Mouse (Mus musculus) liver, embryonic 14.5 days (tissue): ENCODE measurements around the gene Wdr34. TPM values are rescaled to one million over a fixed set of nuclear protein-coding genes. Genes with fewer than 3 reads are reported as not detected.

Experiments
- ATAC-seq: fragments of 200-750 bp; cut with Nextera tagmentation; 2 replicates; pipeline ENCODE4 v1.8.0; 2017; ENCODE audit warnings: moderate number of reproducible peaks, mild to moderate bottlenecking, moderate library complexity; ENCODE audit not compliant: insufficient read depth
- DNase-seq, 3 experiments: peaks; one replicate each; pipeline ENCODE4 v3.0.0-alpha.2; 2012 to 2013; ENCODE audit warnings: low read depth in 3 of 3, low spot score in 3 of 3
- H3K27ac ChIP-seq: fragments of 300-500 bp; sonication (generic); 2 replicates; pipeline ENCODE4 v1.5.1; 2014; ENCODE audit warnings: moderate library complexity, mild to moderate bottlenecking, control low read depth, inconsistent platforms
- H3K27me3 ChIP-seq: fragments of 300-500 bp; sonication (generic); 2 replicates; pipeline ENCODE4 v1.6.1; 2014; ENCODE audit warnings: mild to moderate bottlenecking, low read length, moderate library complexity; ENCODE audit not compliant: control insufficient read depth, insufficient read depth
- H3K36me3 ChIP-seq: fragments of 300-500 bp; sonication (generic); replicated peaks from 2 replicates; pipeline ENCODE4 v1.6.1; 2014; ENCODE audit warnings: low read depth; ENCODE audit not compliant: control insufficient read depth, insufficient read depth
- H3K4me1 ChIP-seq, 2 experiments: fragments of 200-500 bp in 1 of 2; fragments of 300-500 bp in 1 of 2; sonication (generic) in 1 of 2; replicated peaks; 2 replicates each; pipeline ENCODE4 v1.6.1; 2012 to 2014; ENCODE audit warnings: antibody characterized with exemption in 1 of 2, inconsistent platforms in 1 of 2, low read length in 1 of 2; ENCODE audit not compliant: control insufficient read depth in 2 of 2, insufficient read depth in 2 of 2
- H3K4me2 ChIP-seq: fragments of 300-500 bp; sonication (generic); 2 replicates; pipeline ENCODE4 v1.6.1; 2014; ENCODE audit warnings: low read depth, mild to moderate bottlenecking, control low read depth, moderate library complexity
- H3K4me3 ChIP-seq, 2 experiments: fragments of 200-500 bp in 1 of 2; fragments of 300-500 bp in 1 of 2; sonication (generic) in 1 of 2; 2 replicates each; pipeline ENCODE4 v1.5.1; 2012 to 2014; ENCODE audit warnings: low read depth in 2 of 2, low read length in 2 of 2, mild to moderate bottlenecking in 2 of 2, control low read depth in 1 of 2, inconsistent platforms in 1 of 2, moderate library complexity in 1 of 2; ENCODE audit not compliant: insufficient read depth in 1 of 2
- H3K9ac ChIP-seq: fragments of 300-500 bp; sonication (generic); replicated peaks from 2 replicates; pipeline ENCODE4 v1.6.1; 2014; ENCODE audit warnings: mild to moderate bottlenecking, control low read depth, moderate library complexity
- H3K9me3 ChIP-seq: fragments of 300-500 bp; sonication (generic); 2 replicates; pipeline ENCODE4 v1.6.1; 2016; ENCODE audit warnings: low read length, mixed read lengths; ENCODE audit not compliant: control insufficient read depth
- CTCF ChIP-seq: IDR thresholded peaks from 2 replicates; pipeline ENCODE4 v1.5.1; 2016; ENCODE audit warnings: antibody characterized with exemption, low read depth, control low read depth
- EP300 ChIP-seq: IDR thresholded peaks from 2 replicates; pipeline ENCODE4 v1.6.1; 2016; ENCODE audit warnings: antibody characterized with exemption, low read depth
- WGBS: fragments of 180-500 bp; shearing (Covaris S2); extraction: QIAGEN DNeasy Blood & Tissue Kit; methylation state at CpG from one replicate; pipeline ENCODE4 v1.1.7; 2014; ENCODE audit not compliant: insufficient replicate concordance; 5-methylcytosine and 5-hydroxymethylcytosine counted together
- polyA plus RNA-seq, 2 experiments: library from polyadenylated mRNA; depleted of rRNA in 1 of 2; stranded (reverse) in 1 of 2; unstranded in 1 of 2; fragments of >200 nt; fragmentation: Nextera tagmentation in 1 of 2; extraction: Ambion mirVana in 1 of 2; gene quantifications; 2 replicates each; pipeline versions ENCODE4 v1.2.1 to v1.2.3; 2012 to 2014

Wdr34 gene
- polyA plus RNA-seq, 2 experiments, result 5.6 to 6.8 TPM

DNA sequence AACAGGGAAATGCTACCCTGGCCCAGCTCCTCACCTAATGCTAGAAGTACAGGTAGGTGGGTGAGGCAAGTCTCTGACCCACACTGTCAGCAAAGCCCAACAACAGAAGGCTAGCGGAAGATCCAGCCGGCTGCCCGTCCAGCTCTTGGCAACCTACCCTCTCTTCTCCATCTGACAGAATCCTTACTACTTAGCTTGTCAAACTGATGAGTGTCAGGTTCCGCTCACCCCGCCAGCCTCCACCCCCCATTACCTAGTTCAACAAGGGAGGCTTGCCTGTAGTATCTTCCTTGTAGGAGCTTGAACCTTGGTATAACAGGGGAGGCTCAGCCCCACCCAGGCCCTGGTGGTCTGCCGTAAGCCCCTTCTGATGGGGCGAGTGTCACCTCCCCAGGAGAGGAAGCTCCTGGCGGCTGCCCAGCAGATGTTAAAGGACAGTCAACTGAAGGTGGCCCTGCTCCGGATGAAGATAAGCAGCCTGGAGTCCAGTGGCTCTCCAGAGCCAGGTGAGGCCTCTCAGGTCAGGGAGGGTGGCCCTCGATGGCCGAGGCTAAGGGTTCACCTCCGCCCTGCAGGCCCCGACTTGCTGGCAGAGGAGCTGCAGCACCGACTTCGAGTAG, 31.6 kb upstream of the Wdr34 start:
- Histone ChIP-seq H3K27ac (no peak overlapping the region), H3K9ac (no peak overlapping the region), H3K9me3 (no peaks in the 10 kb centered on the region), H3K4me2 (no peak overlapping the region), H3K36me3 (no peaks in the 10 kb centered on the region), H3K27me3 (no peaks in the 10 kb centered on the region), H3K4me3 (no peak overlapping the region), H3K4me1 (peaks cover 4 to 6% of the 10 kb centered on the region in 2 experiments; a peak in 2 of 4 replicates)
- DNase-seq (no peak), ATAC-seq (no peak)
- WGBS, result 81% methylated on average over 15 of the region's 15 CpGs
- TF ChIP-seq CTCF, result no peak
- no peak for TF ChIP-seq EP300

DNA sequence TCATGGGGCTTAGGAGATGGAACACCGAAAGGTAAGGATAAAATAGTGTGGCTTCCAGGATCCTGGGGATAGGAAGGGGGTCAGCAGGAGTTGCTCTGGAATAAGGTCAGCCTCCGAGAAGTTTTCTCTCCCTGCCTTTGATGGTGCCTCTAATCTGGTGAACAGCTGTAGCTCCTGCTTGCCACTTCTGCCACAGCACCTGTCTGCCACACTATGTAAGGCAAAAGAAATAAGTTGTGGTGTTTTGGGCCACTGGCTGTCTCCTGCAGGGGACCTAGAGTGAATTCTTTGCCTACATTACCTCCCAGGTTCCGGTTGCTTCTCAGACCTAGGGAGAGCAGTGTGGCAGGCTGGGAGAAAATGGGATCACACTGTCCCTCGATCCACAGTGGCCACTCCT, 30.1 kb upstream of the Wdr34 start:
- H3K4me1 ChIP-seq, result peaks cover 4 to 6% of the 10 kb centered on the region in 2 experiments; a peak in 2 of 4 replicates
- H3K9me3 ChIP-seq, result no peaks in the 10 kb centered on the region
- no peak for TF ChIP-seq EP300
- TF ChIP-seq CTCF, result no peak
- no peak for DNase-seq
- no peak for ATAC-seq
- WGBS, result 70% methylated on average over 4 of the region's 4 CpGs
- H3K27ac ChIP-seq, result no peak overlapping the region
- H3K4me2 ChIP-seq, result peak overlapping the region; percentile 100
- H3K36me3 ChIP-seq, result no peaks in the 10 kb centered on the region
- H3K27me3 ChIP-seq, result no peaks in the 10 kb centered on the region
- H3K4me3 ChIP-seq, result no peak overlapping the region; a peak in 1 of 4 replicates
- H3K9ac ChIP-seq, result no peak overlapping the region

DNA sequence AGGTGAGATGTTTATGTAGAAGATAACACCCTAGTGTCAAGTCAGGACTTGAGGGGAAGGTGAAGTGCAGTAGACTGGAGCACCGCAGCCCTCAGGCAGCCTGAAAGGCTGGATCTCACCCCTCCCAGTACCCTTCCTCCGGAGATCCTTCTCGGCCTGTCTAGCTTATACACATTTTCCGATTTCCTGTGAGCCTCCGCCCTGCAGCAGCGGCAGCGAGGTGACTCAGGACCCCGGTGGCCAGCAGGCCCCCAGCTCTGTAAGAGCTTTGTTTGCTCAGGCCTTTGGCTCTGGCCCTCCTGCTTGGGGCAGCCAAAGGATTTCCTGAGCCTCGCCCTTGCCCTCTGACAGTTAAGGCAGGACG, 29.6 kb upstream of the Wdr34 start:
- TF ChIP-seq EP300 (no peak), CTCF (no peak)
- ATAC-seq (peak; percentile 12; the same call in 1 of the 2 replicates), DNase-seq (no peak)
- Histone ChIP-seq H3K9ac (no peak overlapping the region), H3K27me3 (no peaks in the 10 kb centered on the region), H3K4me1 (peaks cover 4 to 6% of the 10 kb centered on the region in 2 experiments; a peak in 2 of 4 replicates), H3K36me3 (no peaks in the 10 kb centered on the region), H3K4me2 (peak overlapping the region; percentile 100), H3K27ac (no peak overlapping the region), H3K4me3 (peak overlapping the region in 1 of 2 experiments; percentile 62; a peak in 2 of 4 replicates), H3K9me3 (no peaks in the 10 kb centered on the region)
- WGBS, result 8% methylated on average over 10 of the region's 10 CpGs

DNA sequence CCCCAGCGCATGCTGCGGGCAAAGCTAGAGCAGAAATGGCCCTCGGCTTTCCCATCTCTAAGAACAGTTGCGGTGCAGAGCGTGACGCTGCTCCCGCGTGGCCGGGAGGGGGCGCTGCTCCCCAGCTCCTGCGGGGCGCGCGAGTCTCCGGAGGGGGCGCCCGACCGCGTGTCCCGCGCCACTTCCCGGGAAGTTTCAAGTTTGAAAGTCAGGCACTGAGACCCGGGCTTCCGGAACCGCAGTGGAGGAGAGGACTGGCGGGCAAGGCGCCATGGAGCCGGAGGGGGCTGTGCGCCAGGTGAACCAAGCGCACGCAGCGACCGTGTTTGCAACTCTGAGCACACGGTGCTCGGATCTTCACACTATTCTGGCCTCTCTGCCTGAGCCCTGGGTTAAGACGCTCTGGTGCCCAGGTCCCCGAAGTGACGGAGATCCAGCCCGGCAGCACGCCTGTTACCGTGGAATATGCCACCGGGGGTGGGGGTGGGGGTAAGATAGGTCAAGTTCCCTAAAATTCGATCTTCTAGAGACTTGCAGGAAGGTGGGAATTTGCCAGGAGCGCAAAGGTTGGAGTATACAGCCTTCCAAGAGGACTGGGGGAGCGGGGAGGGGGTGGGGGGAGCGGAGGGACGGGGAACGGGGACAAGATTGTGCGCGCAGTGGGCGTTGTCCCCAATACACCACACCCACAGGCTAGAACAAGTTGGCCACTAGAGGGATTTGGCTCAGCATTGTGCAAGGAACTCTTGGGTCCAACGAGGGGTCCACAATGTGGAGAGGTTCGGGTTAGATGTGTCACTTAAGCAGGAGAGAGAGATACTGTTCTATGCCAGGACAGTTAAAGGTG, 29.0 kb upstream of the Wdr34 start, which contains the start of gene Pkn3:
Gene Pkn3, plus strand, starts transcription at position 183 of the 847 bp plus-strand sequence.
- ATAC-seq (peak; percentile 71), DNase-seq (peak in 2 of 3 experiments; percentile 59 to 66)
- Histone ChIP-seq H3K4me1 (peaks cover 4 to 6% of the 10 kb centered on the region in 2 experiments; a peak in 2 of 4 replicates), H3K27me3 (no peaks in the 10 kb centered on the region), H3K36me3 (no peaks in the 10 kb centered on the region), H3K4me3 (peak within 1 kb of the TSS; percentile 58 to 62), H3K27ac (peak within 1 kb of the TSS; percentile 62), H3K4me2 (peak within 1 kb of the TSS; percentile 100), H3K9me3 (no peaks in the 10 kb centered on the region), H3K9ac (peak within 1 kb of the TSS; percentile 50)
- WGBS, result 1% methylated on average over 53 of the region's 53 CpGs
- TF ChIP-seq CTCF, result peak; percentile 95
- no peak for TF ChIP-seq EP300

DNA sequence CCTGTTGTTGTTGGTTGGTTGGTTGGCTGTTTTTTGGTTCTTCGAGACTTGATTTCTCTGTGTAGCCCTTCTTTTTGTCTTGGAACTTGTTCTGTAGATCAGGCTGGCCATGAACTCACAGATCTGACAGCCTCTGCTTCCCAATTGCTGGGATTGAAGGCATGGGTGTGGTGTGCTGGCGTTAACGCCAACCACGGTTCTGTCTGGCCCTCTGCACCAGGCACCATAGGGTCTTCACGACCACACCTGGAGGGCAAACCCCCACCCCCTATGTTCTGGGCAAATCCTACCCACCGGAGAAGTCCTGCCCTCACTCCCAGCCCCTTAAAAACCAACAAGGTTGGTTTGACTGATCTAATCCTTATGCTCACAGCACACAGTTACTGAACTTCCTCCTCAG, 28.3 kb upstream of the Wdr34 start:
- Histone ChIP-seq H3K9me3 (no peaks in the 10 kb centered on the region), H3K4me2 (peak overlapping the region; percentile 100), H3K4me3 (peak overlapping the region in 1 of 2 experiments; percentile 62; a peak in 1 of 4 replicates), H3K27me3 (no peaks in the 10 kb centered on the region), H3K9ac (no peak overlapping the region), H3K27ac (no peak overlapping the region), H3K36me3 (peaks cover 3% of the 10 kb centered on the region), H3K4me1 (peaks cover 4 to 6% of the 10 kb centered on the region in 2 experiments; a peak in 2 of 4 replicates)
- ATAC-seq (peak; percentile 9; the same call in 1 of the 2 replicates), DNase-seq (no peak)
- TF ChIP-seq CTCF (no peak), EP300 (no peak)
- 36% methylated on average over 6 of the region's 6 CpGs for WGBS
